Mouse (Mus musculus): ENCODE results near the gene Plek. TPM values are rescaled to one million over a fixed set of nuclear protein-coding genes. Genes with fewer than 3 reads are reported as not detected.
A peak's percentile ranks its signal among the peaks of the same experiment; 100 is the strongest.

Gene Plek
- polyA plus RNA-seq, 1 experiment from 2014 or later = 3.0 TPM

DNA sequence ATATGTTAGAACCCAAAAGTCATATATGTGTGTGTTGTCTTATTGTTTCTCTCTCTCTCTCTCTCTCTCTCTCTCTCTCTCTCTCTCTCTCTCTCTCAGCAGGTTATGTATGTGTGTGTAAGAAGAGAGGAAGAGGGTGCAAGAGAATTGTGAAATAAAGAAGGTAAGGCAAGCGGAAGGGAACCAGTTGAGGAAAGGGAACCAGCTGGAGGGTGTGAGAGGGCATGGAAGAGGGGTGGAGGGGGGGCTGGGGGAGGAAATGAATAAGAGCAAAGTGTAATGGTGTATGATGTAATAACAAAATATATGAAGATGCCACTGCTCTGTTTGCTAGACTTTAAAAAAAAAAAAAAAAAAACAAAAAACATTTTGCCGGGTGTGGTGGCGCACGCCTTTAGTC, 52.8 kb downstream of the Plek start:
- Histone ChIP-seq H3K27me3 (no peaks in the 10 kb centered on the region), H3K4me1 (replicated peaks) (no peaks in the 10 kb centered on the region), H3K4me2 (no peak overlapping the region), H3K36me3 (no peaks in the 10 kb centered on the region), H3K9me3 (replicated peaks) (no peaks in the 10 kb centered on the region), H3K9ac (no peak overlapping the region), H3K4me3 (no peak overlapping the region), H3K27ac (no peak overlapping the region)
- 93% methylated on average over 4 of the region's 4 CpGs for WGBS
- ATAC-seq (replicated peaks; ENCODE audit: insufficient number of reproducible peaks, insufficient read depth, low FRiP score, low read depth) = no peak

DNA sequence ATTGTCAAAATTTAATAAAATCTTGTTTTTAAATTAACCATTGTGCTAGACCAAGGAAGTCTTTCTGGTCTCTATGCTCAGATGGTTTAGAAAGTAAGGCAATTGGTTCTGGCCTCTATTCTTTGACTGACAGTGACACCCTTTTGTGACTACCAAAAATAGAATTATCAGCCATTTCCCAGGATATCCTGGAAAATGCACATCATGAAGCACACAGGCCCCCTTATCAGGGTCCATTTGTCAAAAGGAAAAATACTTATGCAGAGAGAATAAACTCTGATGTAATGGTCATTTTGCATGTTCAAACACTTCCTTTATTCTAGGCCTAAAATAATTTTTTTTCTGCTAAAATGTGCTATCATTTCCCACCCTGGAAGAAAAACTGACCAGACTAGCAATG, 54.7 kb downstream of the Plek start:
- H3K9ac ChIP-seq = no peak overlapping the region
- ATAC-seq (replicated peaks; ENCODE audit: insufficient number of reproducible peaks, insufficient read depth, low FRiP score, low read depth) = no peak
- no peaks in the 10 kb centered on the region for H3K36me3 ChIP-seq
- H3K27me3 ChIP-seq = no peaks in the 10 kb centered on the region
- H3K9me3 ChIP-seq (replicated peaks) = no peaks in the 10 kb centered on the region
- H3K4me1 ChIP-seq (replicated peaks) = no peaks in the 10 kb centered on the region
- no peak overlapping the region for H3K27ac ChIP-seq
- H3K4me2 ChIP-seq = no peak overlapping the region
- no peak overlapping the region for H3K4me3 ChIP-seq

DNA sequence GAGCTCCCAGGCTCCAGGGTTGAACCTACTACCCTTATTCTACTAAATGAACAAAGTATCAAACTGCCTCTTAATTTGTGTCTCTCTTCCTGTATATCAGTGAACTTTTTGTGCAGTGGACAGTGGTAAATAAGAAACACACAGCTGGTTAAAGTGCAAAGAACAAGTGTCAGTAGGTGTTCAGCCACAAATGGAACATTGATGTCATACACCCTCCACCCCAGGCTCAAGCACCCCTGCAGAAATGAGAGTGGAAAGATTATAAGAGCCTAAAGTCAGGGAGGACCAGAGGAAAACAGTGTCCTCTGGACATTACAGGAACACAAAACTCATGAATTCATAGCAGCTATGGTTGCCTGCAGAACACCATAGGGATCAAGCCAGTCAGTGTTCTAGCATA, 55.4 kb downstream of the Plek start:
- ATAC-seq (replicated peaks; ENCODE audit: insufficient number of reproducible peaks, insufficient read depth, low FRiP score, low read depth) = no peak
- H3K9ac ChIP-seq = no peak overlapping the region
- no peaks in the 10 kb centered on the region for H3K9me3 ChIP-seq (replicated peaks)
- H3K4me1 ChIP-seq (replicated peaks) = no peaks in the 10 kb centered on the region
- no peak overlapping the region for H3K4me3 ChIP-seq
- no peak overlapping the region for H3K4me2 ChIP-seq
- no peaks in the 10 kb centered on the region for H3K36me3 ChIP-seq
- H3K27ac ChIP-seq = no peak overlapping the region
- H3K27me3 ChIP-seq = no peaks in the 10 kb centered on the region

DNA sequence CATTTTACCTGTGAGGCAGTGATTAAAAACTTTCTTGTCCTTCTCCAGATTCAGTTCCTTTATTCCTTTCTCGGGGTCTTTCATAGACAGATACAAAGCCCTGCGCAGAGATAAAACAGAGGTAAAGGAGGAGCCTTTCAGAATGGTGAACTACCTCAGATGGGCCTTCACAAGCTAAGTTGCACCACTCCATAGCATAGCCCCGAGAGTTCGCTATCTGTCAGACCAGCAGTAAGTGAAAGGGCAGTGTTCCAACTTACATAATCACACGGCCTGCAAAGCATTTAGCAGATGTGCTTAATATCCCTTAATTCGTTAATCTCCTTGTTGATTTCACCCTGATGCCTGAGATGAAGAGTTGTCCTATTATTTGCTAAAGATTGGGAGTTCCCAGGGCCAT, 59.3 kb downstream of the Plek start:
- Histone ChIP-seq H3K4me2 (no peak overlapping the region), H3K27ac (no peak overlapping the region)
- ATAC-seq (replicated peaks; ENCODE audit: insufficient number of reproducible peaks, insufficient read depth, low FRiP score, low read depth) = no peak

DNA sequence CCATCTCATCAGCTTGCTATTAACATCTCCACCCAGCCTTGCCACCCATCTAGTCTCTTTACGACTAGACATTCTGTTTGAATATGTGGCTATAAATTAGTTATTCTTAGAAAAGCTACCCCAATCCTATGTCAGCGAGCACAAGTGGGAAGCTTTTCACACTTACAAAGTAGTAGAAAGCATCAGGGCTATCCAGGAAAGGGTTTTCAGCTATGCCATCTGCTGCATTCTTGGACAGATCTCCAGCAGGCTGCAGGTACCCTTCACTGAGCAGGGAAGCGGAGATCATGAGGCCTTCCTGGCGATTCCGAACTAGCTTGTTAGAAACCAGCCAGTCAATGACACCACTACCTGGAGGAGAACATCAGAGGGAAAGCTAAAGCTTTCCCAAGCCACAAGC, 62.3 kb downstream of the Plek start:
- Histone ChIP-seq H3K4me3 (no peak overlapping the region), H3K9ac (no peak overlapping the region), H3K27me3 (no peaks in the 10 kb centered on the region), H3K4me2 (no peak overlapping the region), H3K27ac (no peak overlapping the region), H3K9me3 (replicated peaks) (no peaks in the 10 kb centered on the region), H3K36me3 (no peaks in the 10 kb centered on the region), H3K4me1 (replicated peaks) (no peaks in the 10 kb centered on the region)
- 85% methylated on average over 5 of the region's 5 CpGs for WGBS
- no peak for ATAC-seq (replicated peaks; ENCODE audit: insufficient number of reproducible peaks, insufficient read depth, low FRiP score, low read depth)

More for the DNA sequence above, 59.3 kb downstream of the Plek start:
- WGBS = 69% methylated on average over 6 of the region's 6 CpGs
- Histone ChIP-seq H3K9ac (no peak overlapping the region), H3K4me1 (replicated peaks) (no peaks in the 10 kb centered on the region), H3K4me3 (no peak overlapping the region), H3K27me3 (no peaks in the 10 kb centered on the region), H3K36me3 (no peaks in the 10 kb centered on the region), H3K9me3 (replicated peaks) (no peaks in the 10 kb centered on the region)

- H3K4me2 ChIP-seq = no peak overlapping the region
- H3K36me3 ChIP-seq = no peaks in the 10 kb centered on the region
- 66% methylated on average over 6 of the region's 6 CpGs for WGBS
- H3K9ac ChIP-seq = no peak overlapping the region
- H3K4me3 ChIP-seq = no peak overlapping the region
- no peaks in the 10 kb centered on the region for H3K4me1 ChIP-seq (replicated peaks)
- no peak overlapping the region for H3K27ac ChIP-seq
- no peaks in the 10 kb centered on the region for H3K9me3 ChIP-seq (replicated peaks)
- H3K27me3 ChIP-seq = no peaks in the 10 kb centered on the region
- no peak for ATAC-seq (replicated peaks; ENCODE audit: insufficient number of reproducible peaks, insufficient read depth, low FRiP score, low read depth)
These were observed 64.3 kb downstream of the Plek start for GRCm38 (mm10) chr11:16987745-16988328.

DNA sequence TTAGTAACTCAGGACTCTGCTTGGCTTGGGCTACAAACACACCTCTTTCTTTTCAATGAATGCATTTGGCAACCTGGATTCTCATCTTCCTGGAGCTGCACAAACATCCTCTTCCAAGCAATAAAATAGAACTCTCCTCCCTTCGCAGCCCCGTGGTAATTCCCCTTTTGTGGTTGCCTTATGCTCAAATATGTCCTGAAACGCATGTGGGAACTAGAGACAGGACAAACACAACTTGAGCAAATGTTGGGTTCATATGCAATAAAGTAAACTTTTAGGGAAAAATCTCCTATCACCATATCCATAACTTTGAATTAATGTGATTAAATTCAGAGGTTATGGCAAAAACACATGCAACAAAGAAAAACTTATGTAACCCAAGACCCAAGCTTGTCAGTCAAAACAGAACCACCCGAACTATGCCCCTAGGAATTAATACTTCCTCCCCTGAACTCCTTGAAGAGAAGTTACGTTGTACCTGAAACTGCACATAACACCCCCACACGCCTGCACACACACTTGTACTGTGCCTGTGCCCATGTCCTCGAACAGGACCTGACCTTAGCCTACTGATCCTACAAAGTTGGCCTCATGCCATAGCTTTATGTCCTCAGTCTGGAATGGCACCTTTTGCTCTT, 65.5 kb downstream of the Plek start:
- Histone ChIP-seq H3K27ac (no peak overlapping the region), H3K4me3 (no peak overlapping the region), H3K9me3 (replicated peaks) (no peaks in the 10 kb centered on the region), H3K36me3 (no peaks in the 10 kb centered on the region), H3K4me1 (replicated peaks) (no peaks in the 10 kb centered on the region), H3K9ac (no peak overlapping the region), H3K4me2 (no peak overlapping the region), H3K27me3 (no peaks in the 10 kb centered on the region)
- no peak for ATAC-seq (replicated peaks; ENCODE audit: insufficient number of reproducible peaks, insufficient read depth, low FRiP score, low read depth)
- WGBS = 68% methylated on average over 7 of the region's 7 CpGs

DNA sequence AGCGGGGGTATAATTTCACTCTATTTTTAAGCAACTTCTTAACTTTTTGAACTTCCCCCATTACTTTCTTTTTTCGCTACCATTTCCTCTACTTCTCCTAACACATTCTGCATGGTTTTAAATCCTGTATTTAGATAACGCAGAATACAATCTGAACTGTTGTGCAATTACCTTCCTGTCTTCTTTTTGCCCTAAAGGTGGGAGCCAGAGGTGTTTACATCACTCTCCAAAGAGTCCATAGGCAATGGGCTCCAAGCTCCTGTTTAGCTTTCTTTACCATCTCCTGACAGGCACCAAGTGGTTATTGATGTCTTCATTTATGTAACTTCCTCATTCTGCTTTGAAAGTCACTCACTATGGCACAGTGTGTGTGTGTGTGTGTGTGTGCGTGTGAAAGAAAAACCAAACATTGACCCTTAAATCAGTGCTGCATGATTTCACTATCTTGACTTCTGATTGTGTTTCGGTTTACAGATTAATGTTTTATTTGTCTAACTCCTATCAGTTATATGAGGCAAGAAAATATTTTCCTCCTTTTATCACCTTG, 73.9 kb downstream of the Plek start:
- no peak overlapping the region for H3K27ac ChIP-seq
- no peaks in the 10 kb centered on the region for H3K9me3 ChIP-seq (replicated peaks)
- H3K9ac ChIP-seq = no peak overlapping the region
- no peaks in the 10 kb centered on the region for H3K36me3 ChIP-seq
- no peak for ATAC-seq (replicated peaks; ENCODE audit: insufficient number of reproducible peaks, insufficient read depth, low FRiP score, low read depth)
- H3K4me1 ChIP-seq (replicated peaks) = peaks cover 6% of the 10 kb centered on the region; the same call in 1 of the 2 replicates
- H3K4me2 ChIP-seq = no peak overlapping the region
- no peak overlapping the region for H3K4me3 ChIP-seq
- 78% methylated on average over 5 of the region's 5 CpGs for WGBS
- no peaks in the 10 kb centered on the region for H3K27me3 ChIP-seq

- no peak overlapping the region for H3K4me3 ChIP-seq
- H3K9ac ChIP-seq = no peak overlapping the region
- peak overlapping the region; percentile 12; the same call in 1 of the 2 replicates for H3K27ac ChIP-seq
- H3K27me3 ChIP-seq = no peaks in the 10 kb centered on the region
- ATAC-seq (replicated peaks; ENCODE audit: insufficient number of reproducible peaks, insufficient read depth, low FRiP score, low read depth) = peak; percentile 27; the same call in 1 of the 2 replicates
- no peak overlapping the region for H3K4me2 ChIP-seq
- WGBS = 54% methylated on average over 2 of the region's 2 CpGs
- no peaks in the 10 kb centered on the region for H3K9me3 ChIP-seq (replicated peaks)
- no peaks in the 10 kb centered on the region for H3K36me3 ChIP-seq
- H3K4me1 ChIP-seq (replicated peaks) = peaks cover 6% of the 10 kb centered on the region; the same call in 1 of the 2 replicates
These were observed 74.6 kb downstream of the Plek start for GRCm38 (mm10) chr11:16977611-16978010.

- 35% methylated on average over 4 of the region's 4 CpGs for WGBS
- no peak for ATAC-seq (replicated peaks; ENCODE audit: insufficient number of reproducible peaks, insufficient read depth, low FRiP score, low read depth)
- Histone ChIP-seq H3K9ac (no peak overlapping the region), H3K4me1 (replicated peaks) (peaks cover 6% of the 10 kb centered on the region; the same call in 1 of the 2 replicates), H3K27ac (no peak overlapping the region), H3K36me3 (no peaks in the 10 kb centered on the region), H3K27me3 (no peaks in the 10 kb centered on the region), H3K4me3 (no peak overlapping the region), H3K4me2 (no peak overlapping the region), H3K9me3 (replicated peaks) (no peaks in the 10 kb centered on the region)
These were observed 75.2 kb downstream of the Plek start for GRCm38 (mm10) chr11:16976937-16977336.

GRCm38 (mm10) chr11:16973086-16973485, 79.1 kb downstream of the Plek start:
- WGBS = 83% methylated on average over 1 of the region's 1 CpGs
- H3K36me3 ChIP-seq = no peaks in the 10 kb centered on the region
- no peak overlapping the region for H3K27ac ChIP-seq
- H3K4me1 ChIP-seq (replicated peaks) = peaks cover 6% of the 10 kb centered on the region; the same call in 1 of the 2 replicates
- no peaks in the 10 kb centered on the region for H3K9me3 ChIP-seq (replicated peaks)
- H3K27me3 ChIP-seq = no peaks in the 10 kb centered on the region
- no peak overlapping the region for H3K4me3 ChIP-seq
- no peak overlapping the region for H3K9ac ChIP-seq
- no peak overlapping the region for H3K4me2 ChIP-seq
- ATAC-seq (replicated peaks; ENCODE audit: insufficient number of reproducible peaks, insufficient read depth, low FRiP score, low read depth) = no peak

DNA sequence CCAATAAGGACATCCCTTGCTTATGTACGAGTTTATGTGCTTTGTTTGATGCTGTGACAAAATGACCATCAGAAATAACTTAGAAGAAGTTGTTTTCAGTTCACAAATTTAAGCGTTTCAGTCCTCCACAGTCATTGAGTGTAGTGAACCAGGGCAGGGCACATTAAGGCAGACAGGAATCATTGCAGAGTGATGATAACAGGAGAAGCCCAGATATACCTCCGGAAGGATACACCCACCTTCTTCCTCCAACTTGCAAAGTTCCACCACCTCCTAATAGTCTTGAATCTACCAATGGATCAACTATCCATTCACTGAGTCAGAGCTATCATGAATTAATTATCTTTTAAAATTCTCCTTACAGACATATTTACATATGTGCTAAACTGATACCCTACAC, 80.2 kb downstream of the Plek start:
- no peak for ATAC-seq (replicated peaks; ENCODE audit: insufficient number of reproducible peaks, insufficient read depth, low FRiP score, low read depth)
- no peaks in the 10 kb centered on the region for H3K9me3 ChIP-seq (replicated peaks)
- no peak overlapping the region for H3K27ac ChIP-seq
- no peak overlapping the region for H3K9ac ChIP-seq
- WGBS = 75% methylated on average over 3 of the region's 3 CpGs
- H3K4me1 ChIP-seq (replicated peaks) = peaks cover 2% of the 10 kb centered on the region; the same call in 1 of the 2 replicates
- no peak overlapping the region for H3K4me2 ChIP-seq
- H3K36me3 ChIP-seq = no peaks in the 10 kb centered on the region
- no peaks in the 10 kb centered on the region for H3K27me3 ChIP-seq
- H3K4me3 ChIP-seq = no peak overlapping the region
